Mouse (Mus musculus): Measurements from ENCODE around the gene 9130230L23Rik. TPM values are rescaled to one million over a fixed set of nuclear protein-coding genes. Genes with fewer than 3 reads are reported as not detected.

9130230L23Rik gene
- polyA plus RNA-seq, 1 experiment from 2014 or later: not detected

DNA sequence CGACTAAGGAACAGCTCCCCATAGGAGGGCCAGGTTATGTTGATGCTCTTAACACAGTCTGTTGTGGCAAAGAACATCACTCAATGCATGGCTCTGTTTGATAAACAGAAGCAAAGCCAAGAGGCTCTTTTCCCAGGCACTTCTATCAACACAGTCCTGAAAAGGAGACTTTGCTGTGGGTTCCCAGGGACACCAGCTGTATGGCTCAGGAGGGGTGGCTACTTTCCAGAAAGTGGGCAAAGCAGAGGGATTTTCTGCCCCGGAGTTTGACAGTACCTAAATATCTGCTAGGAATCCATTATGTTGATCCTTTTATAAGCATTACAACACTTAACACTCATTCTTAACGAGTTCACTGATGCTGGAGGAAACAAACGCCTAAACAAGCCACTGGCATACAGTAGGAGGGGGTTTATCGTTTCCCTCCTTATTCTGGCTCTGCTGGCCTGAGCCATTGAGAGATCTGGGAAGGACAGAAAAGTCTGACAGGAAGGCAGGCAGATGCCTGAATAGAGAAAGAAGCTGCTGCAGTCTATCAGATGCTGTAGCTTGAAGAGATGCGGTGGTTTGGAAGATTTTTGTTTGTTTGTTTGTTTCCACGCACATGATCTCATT, 32.5 kb upstream of the 9130230L23Rik start:
- H3K4me2 ChIP-seq (ENCODE audit: low read length): no peak overlapping the region
- H3K9me3 ChIP-seq (ENCODE audit: control insufficient read depth, low read length): no peaks in the 10 kb centered on the region
- H3K9ac ChIP-seq (replicated peaks; ENCODE audit: low read depth, low read length): no peak overlapping the region
- H3K36me3 ChIP-seq (ENCODE audit: control insufficient read depth, insufficient read depth): no peaks in the 10 kb centered on the region
- H3K27me3 ChIP-seq (replicated peaks; ENCODE audit: control insufficient read depth, insufficient read depth, low read length): no peaks in the 10 kb centered on the region
- ATAC-seq: peak; percentile 47
- peaks cover 10% of the 10 kb centered on the region for H3K4me1 ChIP-seq (replicated peaks; ENCODE audit: control insufficient read depth, insufficient read depth, low read length)
- 23% methylated on average over 7 of the region's 7 CpGs for WGBS
- no peak overlapping the region for H3K27ac ChIP-seq (ENCODE audit: low read length)
- no peak overlapping the region for H3K4me3 ChIP-seq (replicated peaks; ENCODE audit: low read length)

- H3K4me1 ChIP-seq (replicated peaks; ENCODE audit: control insufficient read depth, insufficient read depth, low read length): peaks cover 10% of the 10 kb centered on the region
- WGBS: 58% methylated on average over 14 of the region's 14 CpGs
- H3K27me3 ChIP-seq (replicated peaks; ENCODE audit: control insufficient read depth, insufficient read depth, low read length): no peaks in the 10 kb centered on the region
- no peak overlapping the region for H3K4me2 ChIP-seq (ENCODE audit: low read length)
- no peak overlapping the region for H3K4me3 ChIP-seq (replicated peaks; ENCODE audit: low read length)
- H3K9ac ChIP-seq (replicated peaks; ENCODE audit: low read depth, low read length): no peak overlapping the region
- no peaks in the 10 kb centered on the region for H3K36me3 ChIP-seq (ENCODE audit: control insufficient read depth, insufficient read depth)
- ATAC-seq: no peak
- no peaks in the 10 kb centered on the region for H3K9me3 ChIP-seq (ENCODE audit: control insufficient read depth, low read length)
- no peak overlapping the region for H3K27ac ChIP-seq (ENCODE audit: low read length)
Observed at GRCm38 (mm10) chr5:66034375-66035195, 30.5 kb upstream of the 9130230L23Rik start.

DNA sequence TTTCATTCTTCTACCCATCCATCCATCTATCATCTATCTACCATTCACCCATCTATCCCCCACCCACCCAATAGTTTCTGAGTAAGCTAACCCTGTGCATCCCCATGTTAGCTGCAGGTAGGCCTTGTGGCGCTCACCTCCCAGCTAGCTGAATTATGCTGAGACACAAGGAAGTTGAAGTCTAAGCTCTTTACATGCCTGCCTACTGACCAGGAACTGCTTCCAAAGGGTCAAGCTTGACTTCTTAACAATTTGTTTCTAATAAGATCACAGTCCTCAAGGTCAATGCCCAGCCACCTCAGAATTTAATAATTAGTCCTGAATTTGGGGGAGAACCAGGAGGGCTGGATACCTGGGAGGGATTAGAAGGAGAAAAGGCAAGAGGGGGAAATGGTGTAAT, 28.7 kb upstream of the 9130230L23Rik start:
- Histone ChIP-seq H3K4me2 (ENCODE audit: low read length) (no peak overlapping the region), H3K9me3 (ENCODE audit: control insufficient read depth, low read length) (no peaks in the 10 kb centered on the region), H3K4me1 (replicated peaks; ENCODE audit: control insufficient read depth, insufficient read depth, low read length) (peaks cover 10% of the 10 kb centered on the region), H3K36me3 (ENCODE audit: control insufficient read depth, insufficient read depth) (no peaks in the 10 kb centered on the region), H3K27me3 (replicated peaks; ENCODE audit: control insufficient read depth, insufficient read depth, low read length) (no peaks in the 10 kb centered on the region), H3K4me3 (replicated peaks; ENCODE audit: low read length) (no peak overlapping the region), H3K9ac (replicated peaks; ENCODE audit: low read depth, low read length) (no peak overlapping the region), H3K27ac (ENCODE audit: low read length) (no peak overlapping the region)
- 100% methylated on average over 1 of the region's 1 CpGs for WGBS
- ATAC-seq: no peak

GRCm38 (mm10) chr5:66031699-66032098, 27.6 kb upstream of the 9130230L23Rik start:
- Histone ChIP-seq H3K9me3 (ENCODE audit: control insufficient read depth, low read length) (no peaks in the 10 kb centered on the region), H3K4me2 (ENCODE audit: low read length) (no peak overlapping the region), H3K27me3 (replicated peaks; ENCODE audit: control insufficient read depth, insufficient read depth, low read length) (no peaks in the 10 kb centered on the region), H3K36me3 (ENCODE audit: control insufficient read depth, insufficient read depth) (no peaks in the 10 kb centered on the region), H3K27ac (ENCODE audit: low read length) (no peak overlapping the region), H3K4me3 (replicated peaks; ENCODE audit: low read length) (no peak overlapping the region), H3K9ac (replicated peaks; ENCODE audit: low read depth, low read length) (no peak overlapping the region), H3K4me1 (replicated peaks; ENCODE audit: control insufficient read depth, insufficient read depth, low read length) (peaks cover 5% of the 10 kb centered on the region)
- ATAC-seq: no peak
- 84% methylated on average over 5 of the region's 5 CpGs for WGBS

DNA sequence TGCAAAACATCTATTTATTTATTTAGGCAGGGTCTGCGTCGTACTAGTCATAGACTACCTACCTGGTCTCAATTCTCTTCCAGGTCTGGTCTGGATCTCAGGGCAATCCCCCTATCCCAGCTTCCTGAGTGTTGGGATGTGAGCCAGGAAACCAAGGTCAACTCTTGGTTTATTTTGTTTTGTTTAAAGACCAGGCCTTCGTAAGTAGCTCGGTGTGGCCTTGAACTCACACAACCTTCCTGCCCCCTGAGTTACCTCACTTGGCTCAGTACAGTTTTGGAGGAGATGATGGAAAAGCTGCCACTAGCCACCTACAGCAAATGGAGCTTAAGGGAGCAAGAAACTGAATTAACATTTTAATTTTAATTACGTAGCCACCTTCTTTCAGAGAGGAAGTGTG, 24.1 kb upstream of the 9130230L23Rik start:
- H3K27me3 ChIP-seq (replicated peaks; ENCODE audit: control insufficient read depth, insufficient read depth, low read length): no peaks in the 10 kb centered on the region
- H3K4me1 ChIP-seq (replicated peaks; ENCODE audit: control insufficient read depth, insufficient read depth, low read length): no peaks in the 10 kb centered on the region
- no peaks in the 10 kb centered on the region for H3K9me3 ChIP-seq (ENCODE audit: control insufficient read depth, low read length)
- WGBS: 95% methylated on average over 5 of the region's 5 CpGs
- H3K4me2 ChIP-seq (ENCODE audit: low read length): no peak overlapping the region
- H3K4me3 ChIP-seq (replicated peaks; ENCODE audit: low read length): no peak overlapping the region
- no peak overlapping the region for H3K9ac ChIP-seq (replicated peaks; ENCODE audit: low read depth, low read length)
- H3K27ac ChIP-seq (ENCODE audit: low read length): no peak overlapping the region
- ATAC-seq: no peak
- no peaks in the 10 kb centered on the region for H3K36me3 ChIP-seq (ENCODE audit: control insufficient read depth, insufficient read depth)

DNA sequence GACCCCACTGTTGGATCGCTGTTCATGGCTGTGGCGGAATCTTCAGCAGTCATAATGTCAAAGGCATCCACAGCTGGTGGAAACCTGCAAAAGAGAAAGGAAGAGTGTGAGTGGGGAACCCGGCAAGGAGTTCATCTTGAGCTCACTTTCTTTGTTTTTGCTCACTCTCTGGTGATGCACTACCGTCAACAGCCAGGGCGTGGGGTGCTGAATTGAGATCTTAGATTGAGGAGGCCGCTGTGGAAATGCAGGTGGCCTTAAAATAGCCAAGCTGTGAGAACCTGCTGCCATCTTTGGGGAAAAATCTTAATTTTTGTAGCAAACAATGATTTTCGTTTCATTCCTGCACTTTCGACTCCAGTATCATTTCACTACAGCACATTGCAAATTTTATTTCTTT, 23.1 kb upstream of the 9130230L23Rik start:
- H3K9ac ChIP-seq (replicated peaks; ENCODE audit: low read depth, low read length): no peak overlapping the region
- no peak for ATAC-seq
- no peaks in the 10 kb centered on the region for H3K27me3 ChIP-seq (replicated peaks; ENCODE audit: control insufficient read depth, insufficient read depth, low read length)
- no peak overlapping the region for H3K4me3 ChIP-seq (replicated peaks; ENCODE audit: low read length)
- no peak overlapping the region for H3K4me2 ChIP-seq (ENCODE audit: low read length)
- H3K4me1 ChIP-seq (replicated peaks; ENCODE audit: control insufficient read depth, insufficient read depth, low read length): no peaks in the 10 kb centered on the region
- 97% methylated on average over 8 of the region's 8 CpGs for WGBS
- H3K9me3 ChIP-seq (ENCODE audit: control insufficient read depth, low read length): no peaks in the 10 kb centered on the region
- H3K27ac ChIP-seq (ENCODE audit: low read length): no peak overlapping the region
- no peaks in the 10 kb centered on the region for H3K36me3 ChIP-seq (ENCODE audit: control insufficient read depth, insufficient read depth)

DNA sequence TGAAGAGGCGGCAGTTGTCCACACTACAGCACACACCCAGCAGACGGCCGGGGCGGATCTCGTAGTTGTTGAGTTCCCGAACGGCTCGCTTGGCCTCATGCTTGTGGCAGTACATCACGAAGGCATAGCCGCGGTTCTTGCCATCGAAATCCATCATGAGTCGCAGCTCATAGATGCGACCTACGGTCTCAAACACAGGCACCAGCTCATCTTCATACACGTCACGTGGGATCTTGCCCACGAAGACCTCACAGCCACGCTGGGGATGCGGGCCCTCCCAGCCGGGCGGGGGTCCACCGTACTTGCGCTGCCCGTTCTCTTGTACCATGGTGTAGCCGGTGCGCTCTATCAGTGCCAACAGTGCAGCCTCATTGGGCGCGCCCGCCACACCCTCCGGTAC, 22.7 kb upstream of the 9130230L23Rik start:
- H3K4me3 ChIP-seq (replicated peaks; ENCODE audit: low read length): no peak overlapping the region
- ATAC-seq: no peak

GRCm38 (mm10) chr5:66015449-66015961, 11.4 kb upstream of the 9130230L23Rik start:
- H3K9ac ChIP-seq (replicated peaks; ENCODE audit: low read depth, low read length): no peak overlapping the region
- ATAC-seq: no peak
- no peaks in the 10 kb centered on the region for H3K4me1 ChIP-seq (replicated peaks; ENCODE audit: control insufficient read depth, insufficient read depth, low read length)
- WGBS: 92% methylated on average over 2 of the region's 2 CpGs
- H3K4me2 ChIP-seq (ENCODE audit: low read length): no peak overlapping the region
- no peaks in the 10 kb centered on the region for H3K9me3 ChIP-seq (ENCODE audit: control insufficient read depth, low read length)
- H3K27ac ChIP-seq (ENCODE audit: low read length): no peak overlapping the region
- no peaks in the 10 kb centered on the region for H3K27me3 ChIP-seq (replicated peaks; ENCODE audit: control insufficient read depth, insufficient read depth, low read length)
- no peaks in the 10 kb centered on the region for H3K36me3 ChIP-seq (ENCODE audit: control insufficient read depth, insufficient read depth)
- H3K4me3 ChIP-seq (replicated peaks; ENCODE audit: low read length): no peak overlapping the region

More for the DNA sequence above, 22.7 kb upstream of the 9130230L23Rik start:
- Histone ChIP-seq H3K9me3 (ENCODE audit: control insufficient read depth, low read length) (no peaks in the 10 kb centered on the region), H3K4me1 (replicated peaks; ENCODE audit: control insufficient read depth, insufficient read depth, low read length) (no peaks in the 10 kb centered on the region), H3K36me3 (ENCODE audit: control insufficient read depth, insufficient read depth) (no peaks in the 10 kb centered on the region), H3K9ac (replicated peaks; ENCODE audit: low read depth, low read length) (no peak overlapping the region), H3K27me3 (replicated peaks; ENCODE audit: control insufficient read depth, insufficient read depth, low read length) (no peaks in the 10 kb centered on the region), H3K27ac (ENCODE audit: low read length) (no peak overlapping the region), H3K4me2 (ENCODE audit: low read length) (no peak overlapping the region)
- 97% methylated on average over 31 of the region's 31 CpGs for WGBS

- Histone ChIP-seq H3K4me3 (replicated peaks; ENCODE audit: low read length) (no peak overlapping the region), H3K36me3 (ENCODE audit: control insufficient read depth, insufficient read depth) (no peaks in the 10 kb centered on the region), H3K9me3 (ENCODE audit: control insufficient read depth, low read length) (no peaks in the 10 kb centered on the region), H3K27me3 (replicated peaks; ENCODE audit: control insufficient read depth, insufficient read depth, low read length) (no peaks in the 10 kb centered on the region), H3K4me1 (replicated peaks; ENCODE audit: control insufficient read depth, insufficient read depth, low read length) (no peaks in the 10 kb centered on the region), H3K27ac (ENCODE audit: low read length) (no peak overlapping the region), H3K4me2 (ENCODE audit: low read length) (no peak overlapping the region), H3K9ac (replicated peaks; ENCODE audit: low read depth, low read length) (no peak overlapping the region)
- WGBS: 95% methylated on average over 2 of the region's 2 CpGs
- no peak for ATAC-seq
Observed at GRCm38 (mm10) chr5:66014437-66014836, 10.4 kb upstream of the 9130230L23Rik start.
